Mouse (Mus musculus) bone marrow, adult 2 months (tissue): ENCODE measurements around the gene Qars. TPM values are rescaled to one million over a fixed set of nuclear protein-coding genes. Genes with fewer than 3 reads are reported as not detected.
A peak's percentile ranks its signal among the peaks of the same experiment; 100 is the strongest.

Experiments
- H3K27ac ChIP-seq: fragments of 200-500 bp; 2 replicates; pipeline ENCODE4 v1.5.1; 2012; ENCODE audit warnings: low read depth, mild to moderate bottlenecking, control low read depth, inconsistent platforms, low read length; ENCODE audit not compliant: control insufficient read depth, poor library complexity, insufficient read depth
- H3K4me1 ChIP-seq: fragments of 200-500 bp; 2 replicates; pipeline ENCODE4 v1.6.1; 2011; ENCODE audit warnings: low read length; ENCODE audit not compliant: control insufficient read depth, insufficient read depth
- H3K4me3 ChIP-seq: fragments of 200-500 bp; replicated peaks from 2 replicates; pipeline ENCODE3; 2011; ENCODE audit warnings: mild to moderate bottlenecking, low read depth, low read length, control low read depth; ENCODE audit not compliant: control insufficient read depth
- CTCF ChIP-seq: fragments of 200-500 bp; IDR thresholded peaks from 2 replicates; pipeline ENCODE4 v1.5.1; 2011; ENCODE audit warnings: low read length, control low read depth; ENCODE audit not compliant: control insufficient read depth, insufficient read depth
- POLR2A ChIP-seq: fragments of 200-500 bp; IDR thresholded peaks from 2 replicates; pipeline ENCODE4 v1.6.1; 2011; ENCODE audit warnings: low read depth, mild to moderate bottlenecking, control low read depth, low read length, borderline replicate concordance; ENCODE audit not compliant: control insufficient read depth
- WGBS: fragments of 180-500 bp; shearing (Covaris S2); methylation state at CpG from one replicate; pipeline ENCODE4 v1.1.7; 2018; 5-methylcytosine and 5-hydroxymethylcytosine counted together
- polyA plus RNA-seq: library from polyadenylated mRNA; stranded (reverse); fragments of >200 nt; gene quantifications from 2 replicates; pipeline ENCODE4 v1.2.4, GENCODE M21; 2011; ENCODE audit warnings: low replicate concordance; ENCODE audit not compliant: missing spikeins, insufficient read depth, insufficient read length

The Qars gene
- polyA plus RNA-seq, 1 experiment = 170 TPM

DNA sequence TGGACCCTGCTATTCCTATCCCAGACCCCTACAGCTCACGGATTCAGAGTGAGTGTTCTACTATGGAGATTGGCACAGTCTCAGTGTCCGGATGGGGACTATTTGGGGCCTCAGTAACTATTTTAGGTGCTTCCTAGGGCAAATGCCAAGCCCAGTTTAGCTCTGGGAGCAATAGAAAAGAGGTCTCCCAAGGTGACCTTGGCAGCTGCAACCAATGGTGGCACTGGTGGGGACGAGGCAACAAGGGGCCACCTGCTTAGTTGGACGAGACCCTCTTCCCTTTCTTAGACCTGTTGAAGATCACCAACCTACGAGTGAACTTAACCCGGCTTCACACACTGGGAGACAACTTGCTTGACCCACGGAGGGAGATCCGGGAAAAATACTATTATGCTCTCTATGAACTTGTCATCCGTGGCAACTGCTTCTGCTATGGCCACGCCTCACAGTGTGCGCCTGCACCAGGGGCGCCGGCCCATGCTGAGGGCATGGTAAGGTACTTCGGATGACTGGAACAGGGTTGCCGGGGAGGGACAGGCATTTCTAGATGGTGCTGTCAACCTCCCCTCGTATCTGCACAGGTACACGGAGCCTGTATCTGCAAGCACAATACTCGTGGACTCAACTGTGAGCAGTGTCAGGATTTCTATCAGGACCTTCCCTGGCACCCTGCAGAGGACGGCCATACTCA lies 25.8 kb upstream of the Qars start:
- no peak for TF ChIP-seq CTCF
- TF ChIP-seq POLR2A = no peak
- H3K4me1 ChIP-seq = no peaks in the 10 kb centered on the region
- no peak overlapping the region for H3K27ac ChIP-seq
- WGBS = 86% methylated on average over 19 of the region's 19 CpGs
- no peak overlapping the region for H3K4me3 ChIP-seq

DNA sequence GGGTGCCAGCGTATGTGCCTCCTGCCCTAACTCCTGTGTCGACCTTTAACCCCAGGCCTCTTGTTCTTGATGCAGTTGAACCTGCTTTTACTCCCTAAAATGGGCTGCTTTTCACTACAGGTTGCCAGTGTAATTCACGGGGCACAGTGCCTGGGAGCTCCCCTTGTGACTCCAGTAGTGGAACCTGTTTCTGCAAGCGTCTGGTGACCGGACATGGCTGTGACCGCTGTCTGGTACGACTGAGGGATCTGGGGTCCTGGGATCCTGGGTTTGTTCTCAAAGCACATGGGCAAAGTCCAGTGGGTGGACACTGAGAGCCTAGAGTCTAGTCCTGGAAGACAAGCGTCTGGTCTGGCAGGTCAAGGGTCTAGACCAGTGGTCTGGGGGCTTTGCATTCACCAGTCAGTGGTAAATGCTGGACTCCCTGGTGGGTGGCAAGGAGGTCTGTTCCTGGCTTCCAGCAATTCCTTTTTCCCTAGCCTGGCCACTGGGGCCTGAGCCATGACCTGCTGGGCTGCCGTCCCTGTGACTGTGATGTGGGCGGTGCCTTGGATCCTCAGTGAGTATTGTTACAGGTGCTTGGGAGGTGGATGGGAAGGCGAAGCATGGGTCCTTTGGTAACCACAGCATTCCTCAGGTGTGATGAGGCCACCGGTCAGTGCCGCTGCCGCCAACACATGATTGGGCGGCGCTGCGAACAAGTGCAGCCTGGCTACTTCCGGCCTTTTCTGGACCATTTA lies 24.3 kb upstream of the Qars start:
- 92% methylated on average over 18 of the region's 18 CpGs for WGBS
- TF ChIP-seq CTCF (no peak), POLR2A (no peak)
- H3K4me1 ChIP-seq = no peaks in the 10 kb centered on the region
- no peak overlapping the region for H3K4me3 ChIP-seq
- H3K27ac ChIP-seq = no peak overlapping the region

DNA sequence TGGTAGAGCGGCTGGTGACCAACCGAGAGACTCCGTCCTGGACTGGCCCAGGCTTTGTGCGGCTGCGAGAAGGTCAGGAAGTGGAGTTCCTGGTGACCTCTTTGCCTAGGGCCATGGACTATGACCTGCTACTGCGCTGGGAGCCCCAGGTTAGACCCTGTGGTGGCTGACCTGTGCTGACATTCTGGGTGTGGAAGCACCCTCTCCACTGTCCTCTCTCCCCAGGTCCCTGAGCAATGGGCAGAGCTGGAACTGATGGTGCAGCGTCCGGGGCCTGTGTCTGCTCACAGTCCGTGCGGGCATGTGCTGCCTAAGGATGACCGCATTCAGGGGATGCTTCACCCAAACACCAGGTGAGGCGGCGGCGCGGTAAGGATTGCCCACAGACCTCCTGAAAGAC lies 23.5 kb upstream of the Qars start:
- 88% methylated on average over 15 of the region's 15 CpGs for WGBS
- Histone ChIP-seq H3K4me1 (no peaks in the 10 kb centered on the region), H3K27ac (no peak overlapping the region), H3K4me3 (no peak overlapping the region)
- TF ChIP-seq POLR2A (no peak), CTCF (no peak)

DNA sequence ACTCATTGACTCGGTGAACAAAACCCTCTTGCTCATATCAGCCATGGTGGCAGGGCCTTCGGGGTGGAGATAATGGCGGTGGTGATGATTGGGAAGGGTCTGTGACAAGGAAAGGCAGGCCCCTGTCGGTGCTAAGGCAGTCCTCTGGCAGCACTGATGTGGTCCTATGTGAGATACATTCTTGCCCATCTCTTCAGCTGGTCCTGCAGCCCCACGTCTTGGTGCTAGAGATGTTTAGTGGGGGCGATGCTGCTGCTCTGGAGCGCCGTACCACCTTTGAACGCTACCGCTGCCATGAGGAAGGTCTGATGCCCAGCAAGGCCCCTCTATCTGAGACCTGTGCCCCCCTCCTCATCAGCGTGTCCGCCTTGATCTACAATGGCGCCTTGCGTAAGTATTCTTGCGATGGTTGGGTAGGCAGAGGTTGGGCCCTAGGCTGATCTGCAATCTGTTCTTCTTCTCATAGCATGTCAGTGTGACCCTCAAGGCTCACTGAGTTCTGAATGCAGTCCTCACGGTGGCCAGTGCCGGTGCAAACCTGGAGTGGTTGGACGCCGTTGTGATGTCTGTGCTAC lies 22.1 kb upstream of the Qars start:
- Histone ChIP-seq H3K4me1 (peaks cover 2% of the 10 kb centered on the region), H3K4me3 (no peak overlapping the region), H3K27ac (no peak overlapping the region)
- 89% methylated on average over 19 of the region's 19 CpGs for WGBS
- TF ChIP-seq CTCF = no peak
- TF ChIP-seq POLR2A = no peak

DNA sequence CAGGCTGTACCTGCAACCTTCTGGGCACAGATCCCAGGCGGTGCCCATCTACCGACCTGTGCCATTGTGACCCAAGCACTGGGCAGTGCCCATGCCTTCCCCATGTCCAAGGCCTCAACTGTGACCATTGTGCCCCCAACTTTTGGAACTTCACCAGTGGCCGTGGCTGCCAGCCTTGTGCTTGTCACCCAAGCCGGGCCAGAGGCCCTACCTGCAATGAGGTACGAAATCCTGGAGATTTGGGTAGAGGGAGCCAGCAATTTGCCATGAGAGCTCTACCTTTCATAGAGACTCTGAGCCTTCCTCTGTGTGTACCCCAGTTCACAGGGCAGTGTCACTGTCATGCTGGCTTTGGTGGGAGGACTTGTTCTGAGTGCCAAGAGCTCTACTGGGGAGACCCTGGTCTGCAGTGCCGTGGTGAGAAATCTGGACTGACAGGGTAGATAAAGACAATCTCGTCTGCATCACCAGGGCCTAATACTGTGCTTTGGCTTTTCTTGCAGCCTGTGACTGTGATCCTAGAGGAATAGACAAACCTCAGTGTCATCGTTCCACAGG lies 20.5 kb upstream of the Qars start:
- Histone ChIP-seq H3K4me3 (no peak overlapping the region), H3K27ac (no peak overlapping the region), H3K4me1 (peaks cover 5% of the 10 kb centered on the region)
- 82% methylated on average over 8 of the region's 8 CpGs for WGBS
- TF ChIP-seq CTCF (no peak), POLR2A (no peak)

DNA sequence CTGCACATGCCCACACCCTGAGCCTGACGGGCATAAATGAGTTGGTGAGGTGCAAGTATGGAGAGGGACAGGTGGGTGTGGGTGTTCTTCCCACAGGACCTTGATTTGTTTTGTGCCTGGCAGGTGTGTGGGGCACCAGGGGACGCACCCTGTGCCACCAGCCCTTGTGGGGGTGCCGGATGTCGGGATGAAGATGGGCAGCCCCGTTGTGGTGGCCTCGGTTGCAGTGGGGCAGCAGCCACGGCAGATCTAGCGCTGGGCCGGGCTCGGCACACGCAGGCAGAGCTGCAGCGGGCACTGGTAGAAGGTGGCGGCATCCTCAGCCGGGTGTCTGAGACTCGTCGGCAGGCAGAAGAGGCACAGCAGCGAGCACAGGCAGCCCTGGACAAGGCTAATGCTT lies 19.1 kb upstream of the Qars start:
- no peak overlapping the region for H3K27ac ChIP-seq
- TF ChIP-seq POLR2A (no peak), CTCF (no peak)
- WGBS = 89% methylated on average over 17 of the region's 17 CpGs

DNA sequence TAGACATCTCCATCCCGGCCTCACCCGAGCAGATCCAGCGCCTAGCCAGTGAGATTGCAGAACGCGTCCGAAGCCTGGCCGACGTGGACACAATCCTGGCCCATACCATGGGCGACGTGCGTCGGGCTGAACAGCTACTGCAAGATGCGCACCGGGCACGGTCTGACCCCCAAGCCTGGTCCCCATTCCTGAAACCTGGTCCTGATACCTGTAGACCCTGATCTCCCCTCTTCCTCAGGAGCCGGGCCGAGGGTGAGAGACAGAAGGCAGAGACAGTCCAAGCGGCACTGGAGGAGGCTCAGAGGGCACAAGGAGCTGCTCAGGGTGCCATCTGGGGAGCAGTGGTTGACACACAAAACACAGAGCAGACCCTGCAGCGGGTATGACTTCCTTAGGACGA lies 18.3 kb upstream of the Qars start:
- TF ChIP-seq CTCF (no peak), POLR2A (no peak)
- H3K4me1 ChIP-seq = peaks cover 5% of the 10 kb centered on the region
- H3K4me3 ChIP-seq = no peak overlapping the region
- H3K27ac ChIP-seq = 0 out of 2 replicates have a peak overlapping the region, but pooled peaks have one; percentile 96
- WGBS = 88% methylated on average over 20 of the region's 20 CpGs

More for the DNA sequence above, 19.1 kb upstream of the Qars start:
- H3K4me3 ChIP-seq = no peak overlapping the region
- peaks cover 5% of the 10 kb centered on the region for H3K4me1 ChIP-seq
